Mouse (Mus musculus): ENCODE measurements at regions not wholly inside any gene's neighbourhood (a gene's known extent, or its start where the extent isn't known, plus 50 kb on each side); places are given as distances from the start of the nearest gene placed in this dataset.
A peak's percentile ranks its signal among the peaks of the same experiment; 100 is the strongest.

- no peaks in the 10 kb centered on the region for H3K9me3 ChIP-seq (ENCODE audit: low read length)
- no peak overlapping the region for H3K4me3 ChIP-seq (replicated peaks; ENCODE audit: low read length)
- no peaks in the 10 kb centered on the region for H3K36me3 ChIP-seq (ENCODE audit: insufficient read depth, low read length)
- H3K27me3 ChIP-seq (ENCODE audit: insufficient read depth, low read length), result peaks cover 11% of the 10 kb centered on the region; the same call in 1 of the 2 replicates
- H3K4me1 ChIP-seq (replicated peaks; ENCODE audit: low read depth, low read length), result 0 out of 2 replicates have a peak, but pooled peaks cover 4% of the 10 kb centered on the region
- TF ChIP-seq NANOG (IDR thresholded peaks at IDR 0.05; ENCODE audit: borderline replicate concordance, low read length) (no peak), POU5F1 (IDR thresholded peaks at IDR 0.05; ENCODE audit: borderline replicate concordance, low read length) (no peak), CTCF (conservative IDR thresholded peaks at IDR 0.05; ENCODE audit: low read length) (no peak)
Measured at GRCm38 (mm10) chr8:30924656-30925055, 2503.9 kb upstream of the 5930422O12Rik start.

- Histone ChIP-seq H3K4me1 (replicated peaks; ENCODE audit: low read depth, low read length) (no peaks in the 10 kb centered on the region), H3K36me3 (ENCODE audit: insufficient read depth, low read length) (no peaks in the 10 kb centered on the region), H3K4me3 (replicated peaks; ENCODE audit: low read length) (no peak overlapping the region), H3K9me3 (ENCODE audit: low read length) (no peaks in the 10 kb centered on the region), H3K27me3 (ENCODE audit: insufficient read depth, low read length) (0 out of 2 replicates have a peak, but pooled peaks cover 3% of the 10 kb centered on the region)
- TF ChIP-seq NANOG (IDR thresholded peaks at IDR 0.05; ENCODE audit: borderline replicate concordance, low read length), result no peak
- TF ChIP-seq CTCF (conservative IDR thresholded peaks at IDR 0.05; ENCODE audit: low read length), result no peak
- no peak for TF ChIP-seq POU5F1 (IDR thresholded peaks at IDR 0.05; ENCODE audit: borderline replicate concordance, low read length)
Measured at GRCm38 (mm10) chr8:30937449-30938075, 2490.9 kb upstream of the 5930422O12Rik start.

- Histone ChIP-seq H3K27me3 (ENCODE audit: insufficient read depth, low read length) (no peaks in the 10 kb centered on the region), H3K36me3 (ENCODE audit: insufficient read depth, low read length) (no peaks in the 10 kb centered on the region), H3K4me3 (replicated peaks; ENCODE audit: low read length) (no peak overlapping the region), H3K4me1 (replicated peaks; ENCODE audit: low read depth, low read length) (no peaks in the 10 kb centered on the region), H3K9me3 (ENCODE audit: low read length) (no peaks in the 10 kb centered on the region)
- TF ChIP-seq CTCF (conservative IDR thresholded peaks at IDR 0.05; ENCODE audit: low read length) (no peak), POU5F1 (IDR thresholded peaks at IDR 0.05; ENCODE audit: borderline replicate concordance, low read length) (no peak), NANOG (IDR thresholded peaks at IDR 0.05; ENCODE audit: borderline replicate concordance, low read length) (no peak)
Measured at GRCm38 (mm10) chr8:30940901-30941300, 2487.6 kb upstream of the 5930422O12Rik start.

DNA sequence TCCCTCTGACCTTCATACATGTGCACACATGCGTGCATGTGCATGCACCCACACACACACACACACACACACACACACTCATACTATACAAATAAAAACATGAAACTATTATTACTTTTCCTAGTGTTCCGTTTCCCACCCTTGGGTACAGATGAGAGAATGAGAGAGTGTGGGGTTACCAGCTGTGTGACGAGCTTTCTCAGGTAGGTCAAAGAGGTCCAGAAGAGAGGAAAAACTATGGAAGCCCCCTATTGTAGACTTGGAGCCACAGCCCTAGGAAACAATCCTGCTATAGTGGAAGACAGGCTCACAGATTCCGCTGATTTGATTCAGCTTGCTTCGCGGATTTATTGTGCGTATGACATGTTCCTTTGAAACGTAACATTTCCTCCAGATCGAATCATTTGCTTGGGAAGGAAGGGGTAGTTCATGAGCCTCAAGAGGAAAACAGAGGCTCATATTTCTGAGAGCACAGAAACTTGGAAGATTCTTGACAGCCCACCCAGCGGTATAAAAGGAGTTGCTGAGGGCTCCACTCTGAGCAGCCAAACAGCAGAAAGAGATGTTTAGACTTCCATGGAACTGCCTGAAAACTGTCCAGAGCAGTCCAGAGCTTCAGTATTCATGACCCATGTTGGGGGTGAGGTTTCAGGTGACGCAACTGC lies 2486.9 kb upstream of the 5930422O12Rik start:
- no peak overlapping the region for H3K4me3 ChIP-seq (replicated peaks; ENCODE audit: low read length)
- no peaks in the 10 kb centered on the region for H3K27me3 ChIP-seq (ENCODE audit: insufficient read depth, low read length)
- no peak for TF ChIP-seq CTCF (conservative IDR thresholded peaks at IDR 0.05; ENCODE audit: low read length)
- no peak for TF ChIP-seq POU5F1 (IDR thresholded peaks at IDR 0.05; ENCODE audit: borderline replicate concordance, low read length)
- no peak for TF ChIP-seq NANOG (IDR thresholded peaks at IDR 0.05; ENCODE audit: borderline replicate concordance, low read length)
- H3K36me3 ChIP-seq (ENCODE audit: insufficient read depth, low read length), result no peaks in the 10 kb centered on the region
- no peaks in the 10 kb centered on the region for H3K9me3 ChIP-seq (ENCODE audit: low read length)
- no peaks in the 10 kb centered on the region for H3K4me1 ChIP-seq (replicated peaks; ENCODE audit: low read depth, low read length)

DNA sequence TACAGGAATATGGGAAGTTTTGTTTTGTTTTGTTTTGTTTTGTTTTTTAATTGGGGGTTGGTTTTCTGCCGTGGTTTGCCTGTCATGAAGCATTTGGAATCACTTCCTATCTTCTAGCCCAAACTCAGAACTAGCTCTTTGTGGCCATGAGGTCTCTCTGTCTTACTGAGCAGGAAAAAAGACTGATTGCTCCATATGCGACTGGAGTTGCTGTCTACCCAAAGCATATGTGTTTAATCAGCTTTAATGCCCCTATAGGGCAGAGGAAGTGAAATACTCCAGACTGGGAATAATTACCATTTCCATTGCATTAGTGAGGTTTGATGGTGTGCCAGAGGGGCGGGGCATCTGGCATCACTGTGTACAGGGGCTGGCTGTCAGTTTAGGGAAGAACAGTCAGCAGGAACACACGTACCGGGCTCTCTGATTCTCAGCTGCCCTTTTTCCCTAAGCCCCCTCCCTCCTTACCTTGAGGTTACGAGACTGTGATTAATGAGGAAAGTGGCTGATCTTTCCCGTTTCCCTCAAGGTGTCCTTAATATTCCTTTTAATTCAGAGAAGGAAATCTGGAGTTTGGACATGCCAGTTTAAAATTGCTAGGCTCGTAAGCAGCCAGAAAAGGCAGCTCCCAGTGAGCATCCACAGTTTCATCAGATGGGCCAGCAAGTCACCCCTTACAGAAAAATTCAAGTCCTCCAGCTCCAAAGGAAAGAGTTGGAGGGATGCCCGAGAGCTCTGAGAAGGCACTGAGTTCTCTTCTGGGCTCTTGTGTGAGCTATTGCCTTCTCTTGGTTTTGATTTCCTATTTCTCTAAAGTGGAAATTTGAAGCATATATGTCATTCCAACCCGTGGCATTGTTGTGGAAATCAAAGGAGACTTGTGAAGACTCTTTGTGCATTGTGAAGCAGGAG lies 2482.1 kb upstream of the 5930422O12Rik start:
- Histone ChIP-seq H3K4me1 (replicated peaks; ENCODE audit: low read depth, low read length) (no peaks in the 10 kb centered on the region), H3K4me3 (replicated peaks; ENCODE audit: low read length) (no peak overlapping the region), H3K9me3 (ENCODE audit: low read length) (no peaks in the 10 kb centered on the region), H3K27me3 (ENCODE audit: insufficient read depth, low read length) (no peaks in the 10 kb centered on the region), H3K36me3 (ENCODE audit: insufficient read depth, low read length) (no peaks in the 10 kb centered on the region)
- no peak for TF ChIP-seq NANOG (IDR thresholded peaks at IDR 0.05; ENCODE audit: borderline replicate concordance, low read length)
- no peak for TF ChIP-seq CTCF (conservative IDR thresholded peaks at IDR 0.05; ENCODE audit: low read length)
- no peak for TF ChIP-seq POU5F1 (IDR thresholded peaks at IDR 0.05; ENCODE audit: borderline replicate concordance, low read length)

- H3K9me3 ChIP-seq (ENCODE audit: low read length), result no peaks in the 10 kb centered on the region
- TF ChIP-seq POU5F1 (IDR thresholded peaks at IDR 0.05; ENCODE audit: borderline replicate concordance, low read length) (no peak), NANOG (IDR thresholded peaks at IDR 0.05; ENCODE audit: borderline replicate concordance, low read length) (no peak), CTCF (conservative IDR thresholded peaks at IDR 0.05; ENCODE audit: low read length) (no peak)
- no peaks in the 10 kb centered on the region for H3K27me3 ChIP-seq (ENCODE audit: insufficient read depth, low read length)
- no peaks in the 10 kb centered on the region for H3K36me3 ChIP-seq (ENCODE audit: insufficient read depth, low read length)
- H3K4me1 ChIP-seq (replicated peaks; ENCODE audit: low read depth, low read length), result no peaks in the 10 kb centered on the region
- H3K4me3 ChIP-seq (replicated peaks; ENCODE audit: low read length), result no peak overlapping the region
Measured at GRCm38 (mm10) chr8:30952818-30953217, 2475.7 kb upstream of the 5930422O12Rik start.

DNA sequence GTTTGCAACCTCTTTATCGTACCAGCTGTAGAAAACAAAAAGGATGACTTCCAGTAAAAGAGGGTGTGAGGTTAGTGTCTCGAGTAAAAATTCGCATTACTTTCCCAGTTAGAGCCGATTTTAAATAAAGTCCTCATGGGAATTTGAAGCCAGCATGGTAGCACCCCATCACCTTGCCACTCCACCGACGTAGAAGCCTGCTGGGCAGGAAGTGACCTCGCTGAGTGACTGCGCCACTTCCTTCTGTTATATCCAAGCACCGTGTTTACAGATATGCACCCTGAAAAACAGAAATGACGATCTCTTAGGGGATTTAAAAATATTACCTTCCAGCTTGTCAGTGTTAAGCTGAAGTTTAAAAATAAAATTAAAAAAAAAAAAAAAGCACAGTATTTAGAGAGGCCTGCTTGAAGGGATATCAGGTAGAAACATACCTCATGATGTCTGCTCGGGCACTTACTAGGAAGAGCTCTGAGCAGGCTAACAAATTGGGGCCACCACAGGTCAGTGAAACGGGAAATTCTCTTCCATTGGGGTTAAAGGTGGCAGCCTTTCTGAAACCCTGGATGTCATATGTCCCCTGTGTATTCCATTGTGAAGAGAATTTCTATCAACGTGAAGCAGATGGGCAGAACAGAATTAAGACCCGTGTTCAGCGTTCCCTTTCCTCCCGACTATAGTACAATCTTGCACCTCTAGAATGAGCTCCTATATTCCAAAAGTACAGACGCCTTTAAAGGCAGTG lies 2468.9 kb upstream of the 5930422O12Rik start:
- peaks cover 18% of the 10 kb centered on the region for H3K27me3 ChIP-seq (ENCODE audit: insufficient read depth, low read length)
- H3K4me3 ChIP-seq (replicated peaks; ENCODE audit: low read length), result 0 out of 2 replicates have a peak overlapping the region, but pooled peaks have one; percentile 10
- H3K36me3 ChIP-seq (ENCODE audit: insufficient read depth, low read length), result no peaks in the 10 kb centered on the region
- no peak for TF ChIP-seq POU5F1 (IDR thresholded peaks at IDR 0.05; ENCODE audit: borderline replicate concordance, low read length)
- H3K4me1 ChIP-seq (replicated peaks; ENCODE audit: low read depth, low read length), result peaks cover 14% of the 10 kb centered on the region
- H3K9me3 ChIP-seq (ENCODE audit: low read length), result no peaks in the 10 kb centered on the region

GRCm38 (mm10) chr8:30960486-30960885 lies 2468.0 kb upstream of the 5930422O12Rik start:
- TF ChIP-seq NANOG (IDR thresholded peaks at IDR 0.05; ENCODE audit: borderline replicate concordance, low read length) (peak; percentile 7; the same call in 1 of the 2 replicates), CTCF (conservative IDR thresholded peaks at IDR 0.05; ENCODE audit: low read length) (no peak)
- Histone ChIP-seq H3K9me3 (ENCODE audit: low read length) (no peaks in the 10 kb centered on the region), H3K27me3 (ENCODE audit: insufficient read depth, low read length) (peaks cover 18% of the 10 kb centered on the region), H3K4me3 (replicated peaks; ENCODE audit: low read length) (no peak overlapping the region), H3K4me1 (replicated peaks; ENCODE audit: low read depth, low read length) (peaks cover 14% of the 10 kb centered on the region), H3K36me3 (ENCODE audit: insufficient read depth, low read length) (no peaks in the 10 kb centered on the region)

Measured in E14TG2a.4 (cell line).